Mouse (Mus musculus) liver, adult 2 months (tissue): ENCODE results near the gene St6galnac3.

Source experiments
- CTCF ChIP-seq: fragments of 200-500 bp; IDR thresholded peaks from 2 replicates; pipeline ENCODE4 v1.5.1; 2011; ENCODE audit warnings: low read depth, low read length, control low read depth
- POLR2A ChIP-seq: fragments of 200-500 bp; IDR thresholded peaks from 2 replicates; pipeline ENCODE4 v1.6.1; 2011; ENCODE audit warnings: low read length, control low read depth; ENCODE audit not compliant: insufficient read depth; ENCODE audit errors: extremely low read depth

DNA sequence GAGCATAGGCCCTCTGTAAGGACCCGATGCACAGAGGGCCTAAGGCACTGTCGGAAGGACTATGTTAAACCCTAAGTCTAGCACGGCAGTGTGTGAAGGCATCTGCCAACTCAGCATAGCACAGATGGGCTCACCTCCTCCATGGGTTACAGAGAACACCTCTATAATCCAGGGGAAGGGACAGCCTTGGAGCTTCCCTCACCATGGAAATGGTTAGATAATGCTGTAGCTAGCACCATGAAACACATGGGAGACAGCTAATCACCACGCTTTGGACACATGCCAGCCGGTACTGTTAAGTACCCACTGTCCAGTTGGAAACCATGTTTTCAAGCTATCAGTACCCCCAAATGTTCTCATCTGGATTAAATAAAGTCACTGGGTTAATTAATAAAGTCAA lies 60.3 kb downstream of the St6galnac3 start:
- no peak for TF ChIP-seq CTCF
- no peak for TF ChIP-seq POLR2A
